Comparison of ENCODE assay signal across 8 mouse cellular contexts in genomic region chr6:64728499-64729198, GRCm38 (mm10). TPM values are rescaled to one million over a fixed set of nuclear protein-coding genes. Genes with fewer than 3 reads are reported as not detected.
DNase-seq lines count a peak whose midpoint lies in the region; ATAC-seq and TF ChIP-seq lines count a peak whose summit lies in the region.

TSS of gene Atoh1 (plus strand) at chr6:64729125.

- no peak for TF ChIP-seq CTCF in testis, adult 2 months (IDR thresholded peaks at IDR 0.05; ENCODE audit: control insufficient read depth, insufficient read depth, insufficient replicate concordance, low read depth, low read length)

- peak within 1 kb of the TSS; percentile 56 for H3K4me3 ChIP-seq in heart, embryonic 15.5 days
- peak within 1 kb of the TSS; percentile 12 for H3K4me3 ChIP-seq in testis, adult 2 months (ENCODE audit: control insufficient read depth, low read depth, low read length)

- ATAC-seq in common myeloid progenitor, adult 5-6 weeks (replicated peaks; ENCODE audit: low read depth, poor library complexity, severe bottlenecking) = peak; percentile 40
- ATAC-seq in heart, embryonic 15.5 days (replicated peaks; ENCODE audit: insufficient number of reproducible peaks, insufficient read depth, low FRiP score, low read depth) = peak; percentile 87
- ATAC-seq in cerebellum, adult (ENCODE audit: insufficient number of reproducible peaks, low FRiP score, low TSS enrichment) = no peak

- H3K27ac ChIP-seq in heart, embryonic 15.5 days = no peak within 1 kb of the TSS
- no peak within 1 kb of the TSS for H3K27ac ChIP-seq in testis, adult 2 months (ENCODE audit: control insufficient read depth, insufficient read depth, low read depth, low read length)

- H3K9me3 ChIP-seq in heart, embryonic 15.5 days (replicated peaks) = no peaks in the 10 kb centered on the region

- H3K4me2 ChIP-seq in heart, embryonic 15.5 days = peak within 1 kb of the TSS; percentile 97

- TF ChIP-seq POLR2A in testis, adult 2 months (IDR thresholded peaks at IDR 0.05; ENCODE audit: control insufficient read depth, low read depth, low read length) = no peak

- H3K36me3 ChIP-seq in heart, embryonic 15.5 days = no peaks in the 10 kb centered on the region
- no peaks in the 10 kb centered on the region for H3K36me3 ChIP-seq in testis, adult 2 months (ENCODE audit: control insufficient read depth, insufficient read depth, low read length)

- peaks cover 17% of the 10 kb centered on the region for H3K4me1 ChIP-seq in heart, embryonic 15.5 days (replicated peaks)
- H3K4me1 ChIP-seq in testis, adult 2 months (ENCODE audit: control insufficient read depth, insufficient read depth, low read length) = peaks cover 15% of the 10 kb centered on the region

- H3K9ac ChIP-seq in heart, embryonic 15.5 days = peak within 1 kb of the TSS; percentile 25

- peaks cover 63% of the 10 kb centered on the region for H3K27me3 ChIP-seq in heart, embryonic 15.5 days
- peaks cover 3% of the 10 kb centered on the region for H3K27me3 ChIP-seq in testis, adult 2 months (ENCODE audit: control insufficient read depth, insufficient read depth, low read length)

- under 1% methylated on average over 34 of the region's 34 CpGs for WGBS in heart, embryonic 15.5 days

- peak; percentile 92 for DNase-seq in R1 (ENCODE audit: low read depth, low spot score)
- DNase-seq in kidney, postnatal 14 days = peak; percentile 66
- DNase-seq in lung, postnatal 36 days = peak; percentile 30
- no peak for DNase-seq in spleen, postnatal 4 days (ENCODE audit: low spot score in 2 of 2)

RNA-seq across cellular contexts. Expression of gene Atoh1, which starts in this region (rescaled TPM):
- not detected in 2 replicates for total RNA-seq in common myeloid progenitor, adult 5-6 weeks (2017)
- 0.06 TPM in 1 of 2 replicates, not detected in the other for polyA plus RNA-seq in heart, embryonic 15.5 days (2015; fragmentation: Nextera tagmentation; extraction: Ambion mirVana)
- polyA plus RNA-seq in testis, adult 2 months (2012; rRNA removed) = not detected in 2 replicates

Comparison
In these comparisons a context has a peak if more than half of its experiments do, and no peak if none do; other contexts are left out.
1. Peak in ATAC-seq in common myeloid progenitor, adult 5-6 weeks; RNA of the gene not detected or under 1 TPM.
2. Peak in ATAC-seq, H3K4me3 ChIP-seq, H3K9ac ChIP-seq and H3K4me2 ChIP-seq in heart, embryonic 15.5 days; RNA of the gene not detected or under 1 TPM.
3. DNase-seq: peak in R1 (single experiment), kidney, postnatal 14 days (single experiment) and lung, postnatal 36 days (single experiment); none in spleen, postnatal 4 days (0 of 2).